27 mouse cellular contexts compared by ENCODE assay signal in the genomic region with DNA sequence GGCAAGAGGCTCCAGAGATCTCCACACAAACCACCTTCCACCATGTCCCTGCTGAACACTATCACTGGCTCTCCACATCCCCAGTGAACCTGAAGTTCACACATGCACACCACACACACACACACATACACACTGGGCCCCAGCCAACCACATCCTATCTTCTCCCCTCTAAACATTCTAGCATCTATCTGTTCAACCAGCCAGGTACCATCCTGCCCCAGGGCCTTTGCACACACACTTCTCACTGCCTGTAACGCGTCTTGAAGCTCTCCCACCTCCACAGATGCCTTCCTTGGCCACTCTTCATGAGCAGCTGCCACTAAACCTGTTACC. TPM values are rescaled to one million over a fixed set of nuclear protein-coding genes. Genes with fewer than 3 reads are reported as not detected.
A peak's percentile ranks its signal among the peaks of the same experiment; 100 is the strongest.
DNase-seq lines count a peak whose midpoint lies in the region; ATAC-seq lines count a peak whose summit lies in the region.
"Had no signal": no experiment of that assay in that cellular context is flagged by ENCODE, and none has a peak within 500 bp of the region (broad histone marks: within the 10 kb centered on the region; RNA-seq: fewer than 3 reads in every experiment).

No protein-coding gene starts in this region.

- 98% methylated on average over 2 of the region's 2 CpGs for WGBS in liver, embryonic 13.5 days (ENCODE audit: insufficient replicate concordance)

- no peak for ATAC-seq in erythroblast, adult 5-6 weeks (replicated peaks; ENCODE audit: low FRiP score, poor library complexity, severe bottlenecking)
- ATAC-seq in CD4-positive, CD25-positive, alpha-beta regulatory T cell, adult 4 months: peak; percentile 53
- ATAC-seq in liver, embryonic 13.5 days (ENCODE audit: low read depth): no peak
- ATAC-seq: forebrain, embryonic 16.5 days; midbrain, embryonic 16.5 days had no signal

- H3K4me2 ChIP-seq in liver, embryonic 13.5 days: peak overlapping the region; percentile 82
- H3K4me2 ChIP-seq: embryonic facial prominence, embryonic 12.5 days; heart, embryonic 11.5 days; hindbrain, embryonic 12.5 days had no signal

- H3K4me1 ChIP-seq in erythroblast, embryonic 14.5 days (ENCODE audit: control insufficient read depth): peaks cover 95% of the 10 kb centered on the region
- H3K4me1 ChIP-seq in liver, embryonic 13.5 days (replicated peaks): peaks cover 98% of the 10 kb centered on the region

- H3K27ac ChIP-seq in liver, embryonic 13.5 days: peak overlapping the region; percentile 98
- H3K27ac ChIP-seq: embryonic facial prominence, embryonic 12.5 days; hindbrain, embryonic 12.5 days; left cerebral cortex, adult 2 months had no signal

- DNase-seq in liver, embryonic 13.5 days: no peak
- DNase-seq in thymus, postnatal 14 days: peak; percentile 54
- no peak for DNase-seq in adrenal gland, adult 18-20 months (ENCODE audit: low spot score in 2 of 2)
- no peak for DNase-seq in MN1 (ENCODE audit: low spot score)
- DNase-seq in adrenal gland, adult 2 months: no peak
- DNase-seq: adrenal gland, adult 8-10 months; cerebellum, adult 9-11 months; gastrocnemius, postnatal 36 days; heart, postnatal 10 days; kidney, adult 8-10 months; kidney, postnatal 25 days; layer of hippocampus, adult 9-11 months; left cerebral cortex, postnatal 4 days; lung, adult 18-20 months; retina, postnatal 1 day; right cerebral cortex, postnatal 4 days had no signal

- H3K27me3 ChIP-seq in erythroblast, embryonic 14.5 days (ENCODE audit: control insufficient read depth): no peaks in the 10 kb centered on the region; the same call in 1 of the 2 replicates
- no peaks in the 10 kb centered on the region for H3K27me3 ChIP-seq in liver, embryonic 13.5 days
- H3K27me3 ChIP-seq: CH12.LX; embryonic facial prominence, embryonic 12.5 days; hindbrain, embryonic 12.5 days had no signal

- H3K4me3 ChIP-seq in erythroblast, embryonic 14.5 days (replicated peaks): peak overlapping the region; percentile 79
- peak overlapping the region; percentile 63 for H3K4me3 ChIP-seq in liver, embryonic 13.5 days (replicated peaks)
- H3K4me3 ChIP-seq: embryonic facial prominence, embryonic 12.5 days; hindbrain, embryonic 12.5 days; left cerebral cortex, adult 2 months; megakaryocyte, embryonic 14.5 days had no signal

- peaks cover 12% of the 10 kb centered on the region for H3K9me3 ChIP-seq in erythroblast, embryonic 14.5 days (ENCODE audit: control insufficient read depth, low read length)
- 0 out of 2 replicates have a peak, but pooled peaks cover 4% of the 10 kb centered on the region for H3K9me3 ChIP-seq in liver, embryonic 13.5 days (replicated peaks)
- H3K9me3 ChIP-seq: embryonic facial prominence, embryonic 12.5 days; hindbrain, embryonic 12.5 days had no signal

- peaks cover 84% of the 10 kb centered on the region for H3K36me3 ChIP-seq in erythroblast, embryonic 14.5 days (ENCODE audit: control insufficient read depth)
- H3K36me3 ChIP-seq in liver, embryonic 13.5 days: peaks cover 24% of the 10 kb centered on the region

- H3K9ac ChIP-seq in liver, embryonic 13.5 days: peak overlapping the region; percentile 80
- H3K9ac ChIP-seq: embryonic facial prominence, embryonic 12.5 days; hindbrain, embryonic 12.5 days had no signal

RNA-seq across cellular contexts. Expression of a gene that starts 11.6 kb away (rescaled TPM):
- 4.7 and 5.9 TPM in 2 replicates for polyA plus RNA-seq in erythroblast, embryonic 14.5 days (2012)
- 15.9 and 26.5 TPM in 2 replicates for total RNA-seq in erythroblast, adult 5-6 weeks (2015; ENCODE audit: low replicate concordance)
- total RNA-seq in erythroblast, adult 5-6 weeks (2017; ENCODE audit: low replicate concordance): 19.8 and 35.4 TPM in 2 replicates
- 10 to 100 TPM; 25.0 to 25.2 TPM for polyA plus RNA-seq in CD4-positive, CD25-positive, alpha-beta regulatory T cell, adult 4 months (2017; shearing (Covaris generic))
- 9.1 and 9.8 TPM in 2 replicates for polyA plus RNA-seq in liver, embryonic 13.5 days (2015; fragmentation: Nextera tagmentation; extraction: Ambion mirVana)
- 10 to 100 TPM in 1 of 2 experiments, 1 to 10 TPM in 1; 9.4 to 12.7 TPM for total RNA-seq in adrenal gland, adult 18-20 months (2021)
- total RNA-seq in adrenal gland, adult 2 months (2021): 10 to 100 TPM; 11.2 to 18.2 TPM
- polyA plus RNA-seq in adrenal gland, adult 2 months (2012; rRNA removed): 35.4 and 37.9 TPM in 2 replicates
